Mouse (Mus musculus) erythroblast, embryonic 14.5 days (primary cell): ENCODE results near the gene Qsox1. TPM values are rescaled to one million over a fixed set of nuclear protein-coding genes. Genes with fewer than 3 reads are reported as not detected.

Source experiments
- H3K27me3 ChIP-seq: 2 replicates; pipeline ENCODE4 v1.6.1; 2012; ENCODE audit warnings: inconsistent platforms; ENCODE audit not compliant: control insufficient read depth
- H3K36me3 ChIP-seq: 2 replicates; pipeline ENCODE4 v1.6.1; 2012; ENCODE audit warnings: mild to moderate bottlenecking, inconsistent platforms; ENCODE audit not compliant: control insufficient read depth
- H3K4me1 ChIP-seq: 2 replicates; pipeline ENCODE4 v1.6.1; 2012; ENCODE audit warnings: inconsistent platforms; ENCODE audit not compliant: control insufficient read depth
- H3K4me3 ChIP-seq: replicated peaks from 2 replicates; pipeline ENCODE3; 2012; ENCODE audit warnings: moderate library complexity, mild to moderate bottlenecking, inconsistent platforms
- H3K9me3 ChIP-seq: 2 replicates; pipeline ENCODE4 v1.6.1; 2012; ENCODE audit warnings: low read length, inconsistent platforms, mixed read lengths; ENCODE audit not compliant: control insufficient read depth
- GATA1 ChIP-seq: IDR thresholded peaks from 2 replicates; pipeline ENCODE4 v1.6.1; 2012; ENCODE audit warnings: low read length, inconsistent platforms, mixed read lengths
- TAL1 ChIP-seq: IDR thresholded peaks from 3 replicates; pipeline ENCODE4 v1.6.1; 2012; ENCODE audit warnings: low read length, inconsistent platforms, mixed read lengths
- polyA plus RNA-seq: library from polyadenylated mRNA; stranded (reverse); fragments of >175 nt; gene quantifications from 2 replicates; pipeline ENCODE4 v1.2.3, GENCODE M21; 2012

Gene Qsox1
- polyA plus RNA-seq, 1 experiment: 0.60 TPM

DNA sequence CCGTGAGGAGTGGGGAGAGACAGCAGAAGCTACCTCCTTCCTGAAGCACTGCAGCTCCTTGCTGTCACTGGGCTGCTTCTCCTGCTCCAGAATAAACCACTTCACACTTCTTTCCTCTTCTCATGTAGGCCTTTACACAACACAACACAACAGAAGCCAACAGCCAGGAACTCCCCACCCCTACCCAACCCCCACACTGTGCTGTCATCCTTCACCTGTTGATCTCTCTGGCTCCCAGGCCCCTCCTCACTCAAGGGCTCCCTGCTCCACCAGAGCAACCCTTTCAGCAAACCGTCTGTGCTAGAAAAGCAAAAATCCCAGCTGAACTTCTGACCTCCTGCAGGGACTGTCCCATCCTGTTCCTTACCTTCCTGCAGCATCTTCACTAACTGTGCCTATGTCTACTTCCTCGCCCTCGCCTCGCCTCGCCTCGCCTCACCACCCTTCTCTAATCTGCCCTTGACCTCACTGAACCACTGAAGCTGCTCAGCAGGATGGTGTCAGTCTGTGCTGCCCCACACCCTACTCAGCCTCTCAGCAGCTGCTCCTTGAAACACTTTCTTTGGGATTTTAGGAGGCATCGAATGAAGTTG lies 15.1 kb upstream of the Qsox1 start:
- H3K9me3 ChIP-seq: no peaks in the 10 kb centered on the region
- no peaks in the 10 kb centered on the region for H3K27me3 ChIP-seq
- no peaks in the 10 kb centered on the region for H3K36me3 ChIP-seq
- no peak for TF ChIP-seq GATA1
- TF ChIP-seq TAL1: no peak
- H3K4me3 ChIP-seq: no peak overlapping the region
- H3K4me1 ChIP-seq: peaks cover 9% of the 10 kb centered on the region

DNA sequence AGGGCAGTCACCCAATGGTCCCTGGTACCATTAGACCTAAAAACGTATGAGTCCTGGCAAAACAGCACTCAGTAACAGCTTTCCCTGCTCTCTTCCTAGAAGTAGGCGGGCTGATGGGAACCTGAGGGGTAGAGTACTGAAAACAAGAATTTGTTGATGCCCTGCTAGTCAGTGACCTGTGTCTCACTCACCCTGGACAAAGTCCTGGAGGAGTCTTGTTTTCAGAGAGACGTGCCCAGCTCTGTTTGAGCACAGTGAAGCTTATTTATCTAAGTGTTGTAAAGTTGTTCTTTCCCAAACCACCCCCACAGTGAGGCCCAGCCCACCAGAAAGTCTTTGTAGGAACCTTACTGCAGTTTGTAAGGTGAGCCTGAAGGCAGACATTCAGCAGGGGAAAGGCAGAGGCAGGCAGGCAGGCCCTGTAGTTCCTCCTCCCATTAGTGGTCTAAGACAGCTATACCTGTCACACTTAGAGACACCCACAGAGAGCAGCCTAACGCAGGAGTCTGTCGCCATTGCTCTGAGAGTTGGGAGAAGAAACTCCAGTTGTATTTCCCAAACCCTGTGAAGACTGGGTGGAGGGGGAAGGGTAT lies 14.2 kb upstream of the Qsox1 start:
- Histone ChIP-seq H3K4me3 (no peak overlapping the region), H3K9me3 (no peaks in the 10 kb centered on the region), H3K36me3 (no peaks in the 10 kb centered on the region), H3K27me3 (no peaks in the 10 kb centered on the region), H3K4me1 (peaks cover 9% of the 10 kb centered on the region)
- TF ChIP-seq TAL1: no peak

DNA sequence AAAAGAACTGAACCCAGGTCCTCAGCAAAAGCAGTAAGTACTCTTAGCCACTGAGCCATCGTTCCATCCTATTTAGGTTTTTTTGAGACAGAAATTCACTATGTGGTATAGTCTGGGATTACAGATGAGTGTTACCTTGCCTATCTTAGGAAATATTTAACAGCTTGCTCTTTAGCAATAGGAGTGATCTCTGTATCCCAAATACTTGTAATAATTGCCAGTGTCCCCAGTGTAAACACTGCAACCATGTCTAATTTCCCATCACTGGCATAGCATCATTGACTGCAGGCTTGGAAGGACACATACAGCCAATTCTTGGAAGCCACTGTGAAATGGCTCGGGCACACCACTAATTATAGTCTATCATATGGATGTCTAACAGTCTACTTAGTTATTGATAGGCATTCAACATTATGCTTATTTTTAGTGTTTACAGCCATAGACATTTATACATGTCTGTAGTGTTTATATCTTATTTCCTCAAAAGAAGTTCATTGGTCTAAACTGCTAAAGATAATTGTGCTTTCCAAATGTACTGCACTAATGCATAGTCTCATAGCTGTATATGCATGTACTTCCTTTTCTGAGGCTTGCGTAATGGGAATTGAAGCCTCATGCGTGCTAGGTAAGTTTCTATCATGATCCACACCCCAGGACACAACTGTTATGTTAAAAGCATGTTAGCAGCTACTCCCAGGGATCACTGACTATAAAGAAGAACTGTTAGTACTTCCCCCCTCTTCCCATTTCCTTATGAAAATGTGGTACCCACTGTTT lies 13.4 kb upstream of the Qsox1 start:
- no peaks in the 10 kb centered on the region for H3K27me3 ChIP-seq
- no peak for TF ChIP-seq TAL1
- TF ChIP-seq GATA1: no peak
- H3K36me3 ChIP-seq: no peaks in the 10 kb centered on the region
- H3K4me1 ChIP-seq: peaks cover 6% of the 10 kb centered on the region
- no peak overlapping the region for H3K4me3 ChIP-seq
- no peaks in the 10 kb centered on the region for H3K9me3 ChIP-seq

DNA sequence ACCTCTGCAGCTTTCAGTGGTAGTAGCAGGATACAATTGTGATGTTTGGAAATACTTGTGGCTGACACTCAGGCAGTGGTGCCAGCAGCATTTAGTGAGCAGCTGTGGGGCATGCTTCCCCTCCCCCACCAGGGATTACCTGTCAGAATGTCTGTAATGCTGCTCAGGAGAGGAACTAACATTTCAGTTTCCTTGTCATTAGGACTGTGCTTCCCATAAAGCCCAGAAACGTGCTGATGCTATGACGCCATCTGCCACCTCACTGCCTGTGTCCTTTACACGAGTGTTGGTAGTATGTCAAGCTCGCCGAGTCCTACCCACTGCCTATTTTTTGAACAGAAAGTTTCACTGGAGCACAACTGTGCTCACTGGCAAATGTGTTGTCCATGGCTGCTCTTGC lies 8.0 kb upstream of the Qsox1 start:
- no peaks in the 10 kb centered on the region for H3K9me3 ChIP-seq
- no peak overlapping the region for H3K4me3 ChIP-seq
- H3K36me3 ChIP-seq: no peaks in the 10 kb centered on the region
- TF ChIP-seq GATA1 (no peak), TAL1 (no peak)
- H3K27me3 ChIP-seq: no peaks in the 10 kb centered on the region
- peaks cover 2% of the 10 kb centered on the region for H3K4me1 ChIP-seq

DNA sequence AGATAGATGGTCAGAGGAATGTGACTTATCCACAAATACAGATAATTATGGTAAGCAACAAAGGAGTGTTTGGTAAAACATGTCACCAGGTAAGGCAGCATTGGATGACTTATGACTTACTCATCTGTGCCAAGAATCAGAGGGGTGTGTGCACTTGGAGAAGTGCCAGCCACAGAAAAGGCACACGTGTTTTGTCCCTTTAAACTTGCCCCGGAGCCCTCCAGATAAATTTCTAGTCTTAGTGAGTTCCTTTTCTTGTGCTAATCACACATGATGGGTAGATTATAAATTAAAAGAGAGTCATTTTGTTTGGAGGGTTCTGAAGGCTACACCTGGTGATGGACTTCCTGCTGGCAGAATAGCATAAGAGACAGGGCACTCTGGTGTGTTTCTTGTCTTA lies 3.5 kb upstream of the Qsox1 start:
- TF ChIP-seq GATA1 (no peak), TAL1 (no peak)

DNA sequence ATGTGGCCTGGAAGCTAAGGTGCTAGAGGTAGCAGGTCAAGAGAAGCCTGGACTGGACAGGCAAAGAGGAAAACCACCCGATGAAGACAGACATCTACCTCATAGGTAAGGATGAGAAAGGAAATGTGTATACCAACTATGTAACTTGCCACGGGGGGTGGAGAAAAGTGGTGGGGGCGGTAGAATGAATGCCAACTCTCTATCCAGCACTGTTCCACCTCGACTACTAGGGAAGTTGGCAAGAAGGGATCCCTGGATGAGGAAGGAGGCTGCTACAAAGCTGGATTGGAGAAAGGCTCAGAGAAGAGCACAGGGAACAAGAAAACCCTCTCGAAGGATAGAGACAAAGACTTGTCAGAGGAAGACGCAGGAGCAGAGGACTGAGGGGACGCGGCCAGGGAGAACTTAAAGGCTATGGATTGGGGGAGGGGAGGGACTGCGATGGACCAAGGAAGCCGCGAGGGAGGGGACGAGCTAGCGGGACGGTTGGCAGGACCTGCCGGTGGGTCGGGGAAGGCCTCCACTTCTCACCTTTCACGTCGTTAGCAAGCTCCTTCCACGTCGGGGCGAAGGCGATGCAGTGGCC lies 601 bp downstream of the Qsox1 start:
- peaks cover 12% of the 10 kb centered on the region for H3K36me3 ChIP-seq
- no peaks in the 10 kb centered on the region for H3K9me3 ChIP-seq
- H3K4me3 ChIP-seq: peak overlapping the region; percentile 95
- peaks cover 55% of the 10 kb centered on the region for H3K4me1 ChIP-seq
- no peak for TF ChIP-seq TAL1
- no peak for TF ChIP-seq GATA1
- no peaks in the 10 kb centered on the region for H3K27me3 ChIP-seq

More for the DNA sequence above, 3.5 kb upstream of the Qsox1 start:
- no peaks in the 10 kb centered on the region for H3K9me3 ChIP-seq
- no peaks in the 10 kb centered on the region for H3K36me3 ChIP-seq
- H3K4me3 ChIP-seq: no peak overlapping the region
- H3K4me1 ChIP-seq: peaks cover 32% of the 10 kb centered on the region
- H3K27me3 ChIP-seq: no peaks in the 10 kb centered on the region

DNA sequence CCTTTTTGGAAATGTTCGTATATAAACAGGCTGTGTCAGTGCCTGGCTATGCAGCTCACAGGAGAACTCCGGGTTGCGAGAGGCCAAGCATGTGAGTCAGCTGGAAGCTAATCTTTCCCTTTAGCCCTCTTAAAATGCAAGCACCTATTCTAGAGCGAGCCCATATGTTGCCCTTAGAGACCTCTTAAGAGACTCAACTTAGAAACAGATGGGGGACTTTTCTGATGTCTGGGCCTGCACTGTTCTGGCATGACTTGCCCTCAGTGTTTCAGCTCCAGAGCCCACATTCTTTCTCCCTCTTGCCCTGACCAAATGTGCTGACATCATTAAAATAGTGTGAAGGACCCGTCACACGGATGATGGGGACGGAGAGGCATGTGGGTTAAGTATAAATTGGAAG lies 2.1 kb downstream of the Qsox1 start:
- TF ChIP-seq TAL1: no peak
- TF ChIP-seq GATA1: no peak
- no peaks in the 10 kb centered on the region for H3K9me3 ChIP-seq
- peaks cover 58% of the 10 kb centered on the region for H3K4me1 ChIP-seq
- H3K36me3 ChIP-seq: peaks cover 19% of the 10 kb centered on the region
- H3K4me3 ChIP-seq: no peak overlapping the region
- no peaks in the 10 kb centered on the region for H3K27me3 ChIP-seq

DNA sequence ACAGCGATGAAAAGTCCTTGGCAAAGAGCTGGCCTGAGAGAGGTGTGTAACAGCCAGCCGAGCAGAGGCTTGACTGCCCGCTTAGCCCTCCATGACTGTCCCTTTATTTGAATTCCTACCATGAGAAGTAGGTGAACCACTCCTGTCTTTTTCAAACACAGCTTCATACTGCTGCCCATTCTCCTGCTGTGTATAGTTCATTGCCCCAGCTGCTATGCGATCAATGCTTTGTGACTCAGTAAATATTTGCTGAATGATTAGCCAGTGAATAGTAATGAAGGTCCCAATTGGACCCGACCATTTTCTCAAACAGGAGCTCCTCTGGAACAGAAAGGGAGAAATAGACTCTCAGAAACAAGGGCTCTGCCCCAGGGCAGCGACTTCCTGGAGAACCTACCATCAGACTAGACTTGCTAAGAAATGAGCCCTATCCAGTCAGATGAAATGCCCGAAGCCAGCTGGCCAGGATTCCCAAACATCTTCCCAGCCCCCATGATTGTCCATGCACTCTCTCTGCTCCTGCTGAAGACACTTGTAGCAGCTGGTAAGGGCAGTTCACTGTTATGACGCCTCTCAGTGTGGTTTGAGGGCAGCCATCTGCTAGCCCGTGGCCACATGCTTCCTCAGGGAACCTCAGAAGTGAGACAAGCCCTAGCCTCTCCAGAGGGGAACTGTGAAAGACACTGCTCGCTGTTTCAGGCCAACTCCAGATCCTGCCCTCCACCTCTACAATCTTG lies 2.8 kb downstream of the Qsox1 start:
- no peak for TF ChIP-seq GATA1
- TF ChIP-seq TAL1: no peak
- no peaks in the 10 kb centered on the region for H3K9me3 ChIP-seq
- H3K4me1 ChIP-seq: peaks cover 59% of the 10 kb centered on the region
- no peaks in the 10 kb centered on the region for H3K27me3 ChIP-seq
- H3K4me3 ChIP-seq: no peak overlapping the region
- H3K36me3 ChIP-seq: peaks cover 19% of the 10 kb centered on the region
